Mouse (Mus musculus) liver, postnatal 0 days (tissue): Measurements from ENCODE around the gene Sox6.

Experiments used
- CTCF ChIP-seq: sonication (generic); IDR thresholded peaks from 2 replicates; pipeline ENCODE4 v1.5.1; 2016; ENCODE audit warnings: antibody characterized with exemption, low read depth
- EP300 ChIP-seq: IDR thresholded peaks from 2 replicates; pipeline ENCODE4 v1.6.1; 2016; ENCODE audit warnings: antibody characterized with exemption, low read depth, mild to moderate bottlenecking

- TF ChIP-seq CTCF (peak; percentile 22; the same call in 1 of the 2 replicates), EP300 (no peak)
Observed at GRCm38 (mm10) chr7:115824621-115825256, 213.9 kb downstream of the Sox6 start.
